Mouse (Mus musculus) stomach, postnatal 0 days (tissue): ENCODE results near the gene Hist1h2ba.

ENCODE experiments used
- CTCF ChIP-seq: IDR thresholded peaks from 2 replicates; pipeline ENCODE4 v1.5.1; 2016; ENCODE audit warnings: antibody characterized with exemption, low read depth, mild to moderate bottlenecking, moderate library complexity
- EP300 ChIP-seq: optimal IDR thresholded peaks from 2 replicates; pipeline ENCODE3; 2016; ENCODE audit warnings: antibody characterized with exemption

- TF ChIP-seq CTCF (no peak), EP300 (no peak)
These were observed 31.0 kb upstream of the Hist1h2ba start for GRCm38 (mm10) chr13:23964909-23965308.
